Mouse (Mus musculus) brain, adult 2 months (tissue): Measurements from ENCODE around the gene Cux1.

Experiments
- DNase-seq: peaks from one replicate; pipeline ENCODE4 v3.0.0; 2011; ENCODE audit warnings: low read depth, low spot score

Cux1 gene

GRCm38 (mm10) chr5:136386757-136387156 lies 180.5 kb downstream of the Cux1 start:
- DNase-seq: no peak

GRCm38 (mm10) chr5:136385161-136385560 lies 182.1 kb downstream of the Cux1 start:
- DNase-seq: peak; percentile 53

DNA sequence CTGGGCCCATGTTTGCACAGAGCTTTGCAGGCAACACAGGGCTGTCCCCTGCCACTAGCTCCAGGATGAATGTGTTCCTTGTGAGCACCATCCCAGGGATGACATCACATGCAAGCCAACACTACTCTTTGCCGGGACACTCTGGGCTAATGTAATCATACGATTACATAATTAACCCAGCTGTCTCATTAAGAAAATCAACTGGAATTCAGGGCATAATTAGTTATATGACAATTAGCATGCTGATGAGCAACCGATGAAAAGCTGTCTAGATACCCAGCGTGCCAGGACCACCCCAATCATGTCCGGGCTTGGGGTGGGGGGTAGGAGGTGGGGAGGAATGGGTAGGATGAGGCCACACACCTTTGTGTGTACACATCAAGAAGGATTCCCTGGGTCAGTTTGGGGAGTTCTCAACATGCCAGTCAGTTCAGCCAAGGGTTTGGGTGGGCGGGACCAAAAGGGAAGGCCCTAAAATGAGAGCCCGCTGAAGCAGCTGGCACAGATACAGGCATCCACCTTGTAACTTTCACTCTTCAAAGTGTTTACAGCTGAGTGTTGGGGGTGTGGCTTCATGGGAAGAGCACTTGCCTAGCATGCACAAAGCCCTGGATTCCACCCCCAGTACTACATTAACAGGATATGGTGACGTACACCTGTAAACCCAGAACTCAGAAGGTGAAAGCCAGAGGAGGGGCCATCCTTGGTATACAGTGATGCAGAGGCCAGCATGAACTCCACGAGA lies 184.9 kb downstream of the Cux1 start:
- DNase-seq: no peak

- no peak for DNase-seq
Observed at GRCm38 (mm10) chr5:136379405-136379804, 187.9 kb downstream of the Cux1 start.

- DNase-seq: peak; percentile 73
Observed at GRCm38 (mm10) chr5:136377101-136377500, 190.2 kb downstream of the Cux1 start.

DNA sequence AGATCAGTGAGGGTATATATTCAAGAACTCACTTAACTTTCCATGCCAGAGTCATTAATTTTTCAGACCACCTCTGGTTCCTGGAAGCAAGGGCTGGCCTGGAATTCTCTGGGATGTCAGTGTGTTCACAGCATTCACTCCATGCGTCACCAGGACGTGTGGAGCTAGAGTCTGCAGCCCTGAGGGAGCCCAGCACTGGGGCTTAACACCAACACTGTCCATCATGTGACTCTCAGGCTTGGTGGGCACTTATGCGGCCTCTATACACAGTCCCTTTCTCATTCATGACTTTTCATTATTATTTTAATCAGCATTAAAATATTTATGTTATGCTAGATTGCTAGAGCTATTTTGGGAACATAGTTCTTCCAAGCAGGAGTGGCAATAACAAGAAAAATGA lies 191.9 kb downstream of the Cux1 start:
- DNase-seq: no peak

GRCm38 (mm10) chr5:136372276-136372675 lies 195.0 kb downstream of the Cux1 start:
- DNase-seq: no peak

DNA sequence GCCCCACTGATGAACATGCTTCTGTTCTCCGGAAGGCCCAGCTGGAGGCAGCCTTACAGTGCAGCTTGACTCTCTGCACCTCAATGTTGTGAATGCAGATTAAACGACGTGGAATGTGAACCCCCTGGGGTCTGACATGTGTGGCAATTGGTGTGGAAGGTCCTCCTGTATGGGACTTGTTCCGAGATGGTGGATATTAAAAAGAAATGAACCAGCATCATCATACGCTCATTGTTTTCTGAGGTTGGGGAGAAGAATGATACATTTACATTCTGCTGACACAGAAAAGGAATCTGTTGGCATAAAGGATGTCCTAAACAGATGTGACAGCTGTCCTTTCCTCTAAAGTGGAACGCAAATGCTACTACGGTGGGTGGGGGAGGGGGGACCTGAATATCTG lies 203.9 kb downstream of the Cux1 start:
- peak; percentile 69 for DNase-seq

DNA sequence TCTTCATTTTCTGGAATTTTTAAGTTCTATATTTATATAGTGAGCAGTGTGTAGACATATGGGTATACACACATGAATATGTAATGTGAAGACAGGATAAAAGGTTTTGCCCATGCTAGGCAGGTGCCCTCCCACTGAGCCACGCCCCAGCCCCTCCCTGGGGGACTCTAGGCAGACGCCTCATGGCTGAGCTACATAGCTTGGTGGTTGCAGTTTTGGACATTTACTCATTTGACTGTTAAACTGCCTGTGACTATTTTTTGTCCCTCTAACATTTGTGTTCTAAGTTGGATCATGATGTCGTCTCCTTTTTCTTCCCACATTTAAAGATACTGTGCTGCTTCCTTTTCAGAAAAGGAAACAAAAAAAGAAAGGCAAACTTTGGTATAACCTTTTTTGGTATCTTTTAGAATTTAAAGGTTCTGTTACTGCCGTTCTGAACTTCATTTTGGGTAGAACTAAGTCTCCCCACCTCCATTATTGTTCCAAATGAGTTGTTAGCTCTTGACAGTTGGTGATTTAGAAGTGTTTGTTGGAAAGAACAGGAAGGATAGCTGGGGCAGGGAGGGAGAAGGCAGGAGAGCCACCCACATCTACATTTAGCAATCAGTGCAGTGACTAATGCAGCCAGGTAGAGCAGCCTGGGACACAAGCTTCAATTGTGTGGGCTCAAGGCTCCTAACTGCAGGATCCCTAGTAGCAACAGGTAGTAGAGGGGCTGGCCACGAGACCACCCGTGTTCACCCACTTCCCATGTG lies 204.6 kb downstream of the Cux1 start:
- DNase-seq: peak; percentile 68

DNA sequence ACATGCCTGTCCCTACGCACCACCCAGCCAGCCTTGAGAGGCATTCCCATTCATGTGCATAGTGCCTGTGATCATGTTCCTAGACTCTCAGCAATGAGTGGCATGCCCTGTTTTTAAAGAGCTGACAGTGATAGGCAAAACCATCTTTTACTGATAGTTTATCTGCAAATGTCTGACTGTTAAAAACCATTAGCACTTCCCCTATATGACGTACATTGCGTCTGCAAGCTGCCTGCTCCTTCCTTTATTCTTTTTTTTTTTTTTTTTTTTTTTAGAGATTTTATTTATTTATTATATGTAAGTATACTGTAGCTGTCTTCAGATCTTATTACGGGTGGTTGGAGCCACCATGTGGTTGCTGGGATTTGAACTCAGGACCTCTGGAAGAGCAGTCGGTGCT lies 205.3 kb downstream of the Cux1 start:
- no peak for DNase-seq

DNA sequence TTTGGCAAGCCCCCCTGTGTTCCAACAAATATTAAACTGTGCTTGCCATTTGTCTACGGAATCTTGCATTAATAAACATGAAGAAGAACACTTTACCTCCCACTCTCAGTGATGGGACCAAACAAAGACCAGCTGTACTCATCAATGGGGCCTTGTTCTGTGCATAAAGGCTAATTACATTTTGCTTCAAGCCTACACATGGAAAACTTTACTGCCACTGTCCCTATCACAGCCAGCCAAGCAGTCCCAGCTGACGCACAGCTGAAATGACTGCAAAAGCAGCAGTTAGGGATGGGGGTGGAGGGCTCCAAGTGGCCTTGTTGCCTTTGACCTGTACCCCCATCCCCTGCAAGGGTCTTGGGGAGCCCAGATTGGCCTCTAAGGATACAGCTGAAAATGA lies 210.1 kb downstream of the Cux1 start:
- peak; percentile 80 for DNase-seq

DNA sequence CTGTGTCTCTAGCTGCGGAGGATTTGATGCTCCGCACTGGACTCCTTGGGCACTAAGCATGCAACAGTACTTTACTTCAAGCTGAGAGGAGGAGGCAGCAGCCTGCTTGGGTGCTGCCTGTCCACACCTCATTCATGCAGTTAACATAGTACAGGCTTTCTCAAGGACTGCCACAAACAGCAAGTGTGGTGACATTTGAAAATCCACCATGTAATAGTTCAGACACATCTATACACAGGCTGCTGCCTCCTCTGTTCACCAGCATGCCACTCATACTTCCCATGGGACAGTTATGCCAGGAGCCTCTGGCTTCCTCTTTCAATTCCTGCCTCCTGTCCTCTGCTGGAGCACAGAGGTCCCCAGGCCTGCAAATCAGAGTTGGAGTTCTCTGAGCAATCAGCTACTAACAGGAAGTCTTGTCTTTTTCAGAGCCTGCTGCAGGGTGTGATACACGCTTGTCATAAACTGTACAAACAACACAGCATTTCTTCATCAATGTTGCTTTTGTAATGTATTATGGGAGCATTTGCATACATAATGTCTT lies 211.6 kb downstream of the Cux1 start:
- DNase-seq: no peak

- DNase-seq: peak; percentile 40
Observed at GRCm38 (mm10) chr5:136354729-136355128, 212.6 kb downstream of the Cux1 start.

- peak; percentile 85 for DNase-seq
Observed at GRCm38 (mm10) chr5:136353114-136353513, 214.2 kb downstream of the Cux1 start.

DNA sequence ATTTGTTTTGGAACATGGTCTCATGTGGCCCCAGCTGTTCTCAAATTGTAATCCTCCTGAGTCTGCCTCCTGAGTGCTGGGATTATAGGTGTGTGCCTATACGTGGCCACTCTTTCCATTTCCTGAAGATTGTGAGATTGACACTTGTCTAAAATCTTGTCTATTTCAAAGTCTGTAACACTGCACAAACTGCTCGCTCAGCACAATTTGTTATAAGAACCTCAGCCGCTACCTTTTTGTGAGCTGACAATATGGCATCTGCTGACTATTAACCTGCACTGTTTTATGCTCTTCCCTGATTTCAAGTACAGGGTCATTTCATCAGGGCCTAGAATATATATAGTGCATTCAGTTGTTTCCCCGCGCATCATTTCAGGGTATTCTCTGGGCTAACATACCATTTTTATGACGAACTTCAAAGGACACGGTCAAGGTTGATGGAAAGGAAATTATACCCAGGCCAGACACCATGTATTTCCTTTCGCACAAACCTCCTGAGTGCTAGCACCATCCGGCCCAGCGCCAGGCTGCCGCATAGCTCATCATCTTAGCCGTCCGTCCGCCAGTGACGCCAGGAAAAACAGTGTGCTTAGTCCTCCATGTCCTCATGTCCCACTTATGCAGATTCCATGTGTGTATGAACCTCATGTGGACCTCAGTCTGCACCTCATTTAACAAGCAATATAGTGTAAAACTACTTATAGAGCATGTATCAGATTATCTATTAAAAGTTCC lies 224.0 kb downstream of the Cux1 start:
- DNase-seq: no peak

- DNase-seq: peak; percentile 39
Observed at GRCm38 (mm10) chr5:136336798-136337527, 230.3 kb downstream of the Cux1 start.

DNA sequence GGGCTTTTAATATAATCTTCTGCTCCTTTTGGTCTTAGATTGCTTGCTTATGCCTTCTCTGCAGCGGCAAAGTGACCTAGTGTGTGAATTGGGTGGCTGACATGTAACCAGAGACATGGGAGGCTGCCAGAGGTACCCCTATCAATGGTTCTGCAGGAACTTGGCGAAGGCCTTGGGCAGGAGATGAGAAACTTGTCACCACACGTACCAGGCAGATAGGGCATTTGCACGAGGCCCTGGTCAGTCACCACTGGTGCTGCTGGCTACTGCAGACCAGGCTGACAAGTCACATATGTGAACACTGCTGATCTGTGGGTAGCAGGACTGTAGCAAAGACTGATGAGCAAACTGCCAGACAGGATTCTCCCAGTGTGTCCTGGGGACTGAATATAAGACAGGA lies 231.6 kb downstream of the Cux1 start:
- DNase-seq: no peak

- no peak for DNase-seq
Observed at GRCm38 (mm10) chr5:136334780-136335179, 232.5 kb downstream of the Cux1 start.

GRCm38 (mm10) chr5:136334051-136334450 lies 233.2 kb downstream of the Cux1 start:
- DNase-seq: no peak

GRCm38 (mm10) chr5:136332786-136333462 lies 234.4 kb downstream of the Cux1 start:
- DNase-seq: no peak

DNA sequence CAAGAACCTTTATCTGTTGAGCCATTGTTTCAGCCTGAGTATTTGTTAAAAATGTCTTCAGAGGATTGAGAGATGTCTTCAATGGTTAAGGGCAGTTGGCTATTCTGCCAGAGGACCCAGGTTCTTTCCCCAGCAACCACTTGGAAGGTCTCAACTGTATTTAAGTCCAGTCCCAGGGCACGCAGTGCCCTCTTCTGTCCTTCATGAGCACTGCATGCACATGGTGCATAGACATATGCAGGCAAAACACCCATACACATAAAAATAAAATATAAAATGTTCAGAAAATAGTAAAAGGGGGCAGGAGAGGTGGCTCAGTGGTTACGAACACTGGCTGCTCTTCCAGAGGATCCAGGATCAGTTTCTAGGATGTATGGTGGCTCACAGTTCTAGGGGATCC lies 239.6 kb downstream of the Cux1 start:
- no peak for DNase-seq
